Mouse (Mus musculus) stomach, postnatal 0 days (tissue): Measurements from ENCODE around the gene Hspa1l. TPM values are rescaled to one million over a fixed set of nuclear protein-coding genes. Genes with fewer than 3 reads are reported as not detected.
A peak's percentile ranks its signal among the peaks of the same experiment; 100 is the strongest.

ENCODE experiments used
- ATAC-seq: fragments of 200-750 bp; cut with Nextera tagmentation; 2 replicates; pipeline ENCODE4 v1.8.0; 2017; ENCODE audit not compliant: low FRiP score, low TSS enrichment
- DNase-seq: peaks from one replicate; pipeline ENCODE4 v3.0.0-alpha.2; 2016; ENCODE audit warnings: low spot score
- H3K27ac ChIP-seq: fragments of 300-500 bp; sonication (generic); replicated peaks from 2 replicates; pipeline ENCODE4 v1.5.1; 2014; ENCODE audit warnings: mild to moderate bottlenecking, control low read depth
- H3K27me3 ChIP-seq: fragments of 300-500 bp; sonication (generic); 2 replicates; pipeline ENCODE4 v1.6.1; 2014; ENCODE audit warnings: low read length; ENCODE audit not compliant: control insufficient read depth, insufficient read depth
- H3K36me3 ChIP-seq: fragments of 300-500 bp; sonication (generic); 2 replicates; pipeline ENCODE4 v1.6.1; 2014; ENCODE audit warnings: low read length, mixed read lengths; ENCODE audit not compliant: control insufficient read depth, insufficient read depth
- H3K4me1 ChIP-seq: fragments of 300-500 bp; sonication (generic); replicated peaks from 2 replicates; pipeline ENCODE4 v1.6.1; 2014; ENCODE audit warnings: antibody characterized with exemption; ENCODE audit not compliant: control insufficient read depth, insufficient read depth
- H3K4me2 ChIP-seq: fragments of 300-500 bp; sonication (generic); replicated peaks from 2 replicates; pipeline ENCODE4 v1.6.1; 2014; ENCODE audit warnings: low read depth, mild to moderate bottlenecking, control low read depth, moderate library complexity
- H3K4me3 ChIP-seq: fragments of 300-500 bp; sonication (generic); 2 replicates; pipeline ENCODE4 v1.5.1; 2014; ENCODE audit warnings: low read depth, low read length, control low read depth
- H3K9ac ChIP-seq: fragments of 300-500 bp; sonication (generic); 2 replicates; pipeline ENCODE4 v1.6.1; 2014; ENCODE audit warnings: mild to moderate bottlenecking, low read length, control low read depth, mixed read lengths
- H3K9me3 ChIP-seq: fragments of 300-500 bp; sonication (generic); 2 replicates; pipeline ENCODE4 v1.6.1; 2016; ENCODE audit warnings: low read length; ENCODE audit not compliant: control insufficient read depth
- CTCF ChIP-seq: IDR thresholded peaks from 2 replicates; pipeline ENCODE4 v1.5.1; 2016; ENCODE audit warnings: antibody characterized with exemption, low read depth, mild to moderate bottlenecking, moderate library complexity
- EP300 ChIP-seq: optimal IDR thresholded peaks from 2 replicates; pipeline ENCODE3; 2016; ENCODE audit warnings: antibody characterized with exemption
- WGBS: fragments of 180-500 bp; shearing (Covaris S2); extraction: QIAGEN DNeasy Blood & Tissue Kit; methylation state at CpG from one replicate; pipeline ENCODE4 v1.1.7; 2014; 5-methylcytosine and 5-hydroxymethylcytosine counted together
- polyA plus RNA-seq: library from polyadenylated mRNA; unstranded; fragments of >200 nt; fragmentation: Nextera tagmentation; extraction: Ambion mirVana; gene quantifications from 2 replicates; pipeline ENCODE4 v1.2.1, GENCODE M21; 2015

Gene Hspa1l
- polyA plus RNA-seq, 1 experiment from 2014 or later = 0.25 TPM

DNA sequence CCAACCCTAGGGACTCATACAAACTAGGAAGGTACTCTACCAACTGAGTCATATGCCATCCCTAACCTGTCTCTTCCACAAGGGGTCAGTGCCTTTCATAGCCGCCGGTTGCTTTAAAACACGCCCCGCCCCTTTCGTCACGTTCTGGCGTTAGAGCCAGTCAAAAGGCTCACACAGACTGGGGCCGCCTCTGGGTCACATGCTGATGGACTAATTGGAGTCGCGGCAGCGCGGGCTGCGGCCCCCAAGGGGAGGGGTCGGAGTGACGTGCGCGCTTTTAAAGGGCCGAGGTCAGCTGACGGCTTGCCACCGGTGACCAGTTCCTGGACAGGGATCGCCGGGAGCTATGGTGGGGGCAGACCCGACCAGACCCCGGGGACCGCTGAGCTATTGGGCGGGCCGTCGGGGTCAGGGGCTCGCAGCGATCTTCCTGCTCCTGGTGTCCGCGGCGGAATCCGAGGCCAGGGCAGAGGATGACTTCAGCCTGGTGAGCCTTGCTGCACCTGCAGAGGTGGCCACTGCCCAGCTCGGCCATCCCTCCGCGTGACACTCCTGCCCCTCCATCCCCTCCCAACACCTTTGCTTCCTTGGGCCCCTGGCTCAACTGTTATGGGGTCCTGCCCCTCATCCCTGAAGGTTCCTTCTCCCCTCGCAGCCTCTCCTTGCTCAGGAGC lies 41.3 kb upstream of the Hspa1l start, which contains the start of gene Neu1:
TSS of gene Neu1 (plus strand) at position 193 of the 674 bp plus-strand sequence.
- Histone ChIP-seq H3K36me3 (no peaks in the 10 kb centered on the region; the same call in 1 of the 2 replicates), H3K4me2 (peak within 1 kb of the TSS; percentile 97), H3K27me3 (no peaks in the 10 kb centered on the region), H3K27ac (peak within 1 kb of the TSS; percentile 58; the same call in 1 of the 2 replicates), H3K9ac (peak within 1 kb of the TSS; percentile 78), H3K9me3 (no peaks in the 10 kb centered on the region), H3K4me3 (peak within 1 kb of the TSS; percentile 74), H3K4me1 (peaks cover 3% of the 10 kb centered on the region; the same call in 1 of the 2 replicates)
- DNase-seq = peak; percentile 98
- peak; percentile 97 for ATAC-seq
- under 1% methylated on average over 29 of the region's 38 CpGs for WGBS
- TF ChIP-seq EP300 (no peak), CTCF (peak; percentile 90)

GRCm38 (mm10) chr17:34931735-34932098 lies 40.8 kb upstream of the Hspa1l start:
- H3K4me2 ChIP-seq = peak overlapping the region; percentile 97
- no peaks in the 10 kb centered on the region for H3K9me3 ChIP-seq
- peak overlapping the region; percentile 58; the same call in 1 of the 2 replicates for H3K27ac ChIP-seq
- peak; percentile 54 for DNase-seq
- WGBS = 9% methylated on average over 14 of the region's 14 CpGs
- peak overlapping the region; percentile 74 for H3K4me3 ChIP-seq
- H3K27me3 ChIP-seq = no peaks in the 10 kb centered on the region
- no peak for TF ChIP-seq EP300
- no peak for TF ChIP-seq CTCF
- no peaks in the 10 kb centered on the region; the same call in 1 of the 2 replicates for H3K36me3 ChIP-seq
- peaks cover 3% of the 10 kb centered on the region; the same call in 1 of the 2 replicates for H3K4me1 ChIP-seq
- H3K9ac ChIP-seq = peak overlapping the region; percentile 78
- no peak; the same call in none of the 2 replicates for ATAC-seq

DNA sequence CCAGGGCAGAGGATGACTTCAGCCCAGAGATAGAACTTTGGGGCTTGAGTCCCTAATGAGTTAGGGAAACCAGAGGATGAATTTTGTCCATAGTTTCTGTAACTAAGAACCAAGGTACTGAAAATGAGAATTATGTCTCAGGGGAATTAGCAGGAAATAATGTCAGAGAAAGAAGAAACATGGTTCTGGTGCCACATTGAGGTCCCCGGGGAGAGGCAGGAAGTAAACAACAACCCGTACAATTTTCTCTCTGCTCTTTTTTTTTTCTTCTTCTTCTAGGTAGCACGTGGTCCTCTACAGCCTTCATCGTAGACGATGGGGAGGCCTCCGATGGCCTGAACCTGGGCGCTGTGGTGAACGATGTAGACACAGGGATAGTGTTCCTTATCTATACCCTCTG lies 40.2 kb upstream of the Hspa1l start:
- peak overlapping the region; percentile 97 for H3K4me2 ChIP-seq
- no peak for TF ChIP-seq CTCF
- no peak for TF ChIP-seq EP300
- no peaks in the 10 kb centered on the region for H3K9me3 ChIP-seq
- ATAC-seq (no peak), DNase-seq (no peak)
- H3K4me1 ChIP-seq = peaks cover 3% of the 10 kb centered on the region; the same call in 1 of the 2 replicates
- H3K27me3 ChIP-seq = no peaks in the 10 kb centered on the region
- H3K9ac ChIP-seq = peak overlapping the region; percentile 78; the same call in 1 of the 2 replicates
- H3K27ac ChIP-seq = no peak overlapping the region
- peak overlapping the region; percentile 74 for H3K4me3 ChIP-seq
- 77% methylated on average over 8 of the region's 8 CpGs for WGBS
- no peaks in the 10 kb centered on the region; the same call in 1 of the 2 replicates for H3K36me3 ChIP-seq

DNA sequence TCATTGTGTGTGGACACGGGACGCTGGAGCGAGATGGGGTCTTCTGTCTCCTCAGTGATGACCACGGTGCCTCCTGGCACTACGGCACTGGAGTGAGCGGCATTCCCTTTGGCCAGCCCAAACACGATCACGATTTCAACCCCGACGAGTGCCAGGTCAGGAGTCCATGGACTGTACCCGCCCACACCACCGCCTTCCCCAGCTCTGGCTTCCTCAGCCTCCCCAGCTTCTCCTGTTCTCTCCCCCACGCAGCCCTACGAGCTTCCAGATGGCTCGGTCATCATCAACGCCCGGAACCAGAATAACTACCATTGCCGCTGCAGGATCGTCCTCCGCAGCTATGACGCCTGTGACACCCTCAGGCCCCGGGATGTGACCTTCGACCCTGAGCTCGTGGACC lies 38.5 kb upstream of the Hspa1l start:
- Histone ChIP-seq H3K9me3 (no peaks in the 10 kb centered on the region), H3K27ac (no peak overlapping the region), H3K4me3 (no peak overlapping the region), H3K36me3 (no peaks in the 10 kb centered on the region; the same call in 1 of the 2 replicates), H3K27me3 (no peaks in the 10 kb centered on the region), H3K9ac (no peak overlapping the region), H3K4me1 (peaks cover 3% of the 10 kb centered on the region; the same call in 1 of the 2 replicates), H3K4me2 (no peak overlapping the region)
- WGBS = 81% methylated on average over 24 of the region's 24 CpGs
- DNase-seq (no peak), ATAC-seq (no peak)
- TF ChIP-seq CTCF (no peak), EP300 (no peak)

DNA sequence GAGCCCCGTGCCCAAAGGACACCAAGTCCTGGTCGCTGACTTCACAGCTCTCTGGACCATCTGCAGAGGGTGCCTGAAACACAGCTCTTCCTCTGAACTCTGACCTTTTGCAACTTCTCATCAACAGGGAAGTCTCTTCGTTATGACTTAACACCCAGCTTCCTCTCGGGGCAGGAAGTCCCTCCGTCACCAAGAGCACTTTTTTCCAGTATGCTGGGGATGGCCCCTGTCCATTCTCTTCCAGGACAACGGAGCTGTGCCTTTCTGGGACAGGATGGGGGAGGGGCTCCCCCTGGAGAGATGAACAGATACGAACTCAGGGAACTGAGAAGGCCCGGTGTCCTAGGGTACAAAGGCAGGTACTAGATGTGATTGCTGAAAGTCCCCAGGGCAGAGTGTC lies 37.7 kb upstream of the Hspa1l start:
- Histone ChIP-seq H3K27me3 (no peaks in the 10 kb centered on the region), H3K4me1 (peaks cover 3% of the 10 kb centered on the region; the same call in 1 of the 2 replicates), H3K9ac (no peak overlapping the region), H3K4me3 (no peak overlapping the region), H3K36me3 (no peaks in the 10 kb centered on the region; the same call in 1 of the 2 replicates), H3K9me3 (no peaks in the 10 kb centered on the region), H3K27ac (no peak overlapping the region), H3K4me2 (no peak overlapping the region)
- TF ChIP-seq CTCF (no peak), EP300 (no peak)
- ATAC-seq = no peak
- 61% methylated on average over 8 of the region's 8 CpGs for WGBS
- DNase-seq = no peak

- Histone ChIP-seq H3K9me3 (no peaks in the 10 kb centered on the region), H3K36me3 (no peaks in the 10 kb centered on the region; the same call in 1 of the 2 replicates), H3K4me2 (no peak overlapping the region), H3K4me1 (no peaks in the 10 kb centered on the region), H3K27me3 (no peaks in the 10 kb centered on the region), H3K27ac (no peak overlapping the region), H3K4me3 (no peak overlapping the region), H3K9ac (no peak overlapping the region)
- WGBS = 76% methylated on average over 6 of the region's 6 CpGs
- no peak for DNase-seq
- ATAC-seq = no peak
- TF ChIP-seq EP300 (no peak), CTCF (no peak)
These were observed 34.5 kb upstream of the Hspa1l start for GRCm38 (mm10) chr17:34937960-34938505.
